12 mouse cellular contexts compared by ENCODE assay signal in genomic region chr15:28653996-28654395, GRCm38 (mm10).
"Had no signal": no experiment of that assay in that cellular context is flagged by ENCODE, and none has a peak within 500 bp of the region (broad histone marks: within the 10 kb centered on the region; RNA-seq: fewer than 3 reads in every experiment).

No protein-coding gene starts in this region.

- ATAC-seq: liver, embryonic 12.5 days had no signal

- DNase-seq: kidney, adult 18-20 months; kidney, adult 9 months; kidney, postnatal 14 days; layer of hippocampus, adult 9-11 months; liver; lung, adult 18-20 months; lung, postnatal 10 days; lung, postnatal 36 days; midbrain, embryonic 14.5 days; thymus, adult 18-20 months; thymus, postnatal 36 days had no signal
